8 mouse cellular contexts compared by ENCODE assay signal in genomic region chr19:44882552-44883024, GRCm38 (mm10). TPM values are rescaled to one million over a fixed set of nuclear protein-coding genes. Genes with fewer than 3 reads are reported as not detected.
DNase-seq lines count a peak whose midpoint lies in the region; ATAC-seq lines count a peak whose summit lies in the region.

No protein-coding gene starts in this region.

- H3K4me2 ChIP-seq in forebrain, embryonic 15.5 days (replicated peaks): peak overlapping the region; percentile 53
- H3K4me2 ChIP-seq in hindbrain, embryonic 12.5 days (replicated peaks): peak overlapping the region; percentile 62
- peak overlapping the region; percentile 52 for H3K4me2 ChIP-seq in limb, embryonic 15.5 days

- peak overlapping the region; percentile 29 for H3K4me3 ChIP-seq in forebrain, embryonic 15.5 days
- peak overlapping the region; percentile 30 for H3K4me3 ChIP-seq in hindbrain, embryonic 12.5 days
- H3K4me3 ChIP-seq in limb, embryonic 15.5 days: peak overlapping the region; percentile 34

- no peaks in the 10 kb centered on the region for H3K9me3 ChIP-seq in forebrain, embryonic 15.5 days
- H3K9me3 ChIP-seq in hindbrain, embryonic 12.5 days (replicated peaks): no peaks in the 10 kb centered on the region
- H3K9me3 ChIP-seq in limb, embryonic 15.5 days: no peaks in the 10 kb centered on the region

- peak overlapping the region; percentile 17 for H3K27ac ChIP-seq in forebrain, embryonic 15.5 days (replicated peaks)
- H3K27ac ChIP-seq in hindbrain, embryonic 12.5 days: peak overlapping the region; percentile 70
- no peak overlapping the region for H3K27ac ChIP-seq in limb, embryonic 15.5 days

- peaks cover 39% of the 10 kb centered on the region for H3K27me3 ChIP-seq in forebrain, embryonic 15.5 days
- H3K27me3 ChIP-seq in hindbrain, embryonic 12.5 days: peaks cover 59% of the 10 kb centered on the region
- peaks cover 59% of the 10 kb centered on the region for H3K27me3 ChIP-seq in limb, embryonic 15.5 days

- ATAC-seq in forebrain, embryonic 15.5 days (replicated peaks): peak; percentile 30; the same call in 1 of the 2 replicates
- peak; percentile 70 for ATAC-seq in hindbrain, embryonic 12.5 days (ENCODE audit: low FRiP score)
- ATAC-seq in limb, embryonic 15.5 days (ENCODE audit: insufficient number of reproducible peaks, low FRiP score, low TSS enrichment, low read depth): no peak
- ATAC-seq in megakaryocyte progenitor cell, adult 5-6 weeks (replicated peaks; ENCODE audit: poor library complexity): no peak

- no peaks in the 10 kb centered on the region for H3K36me3 ChIP-seq in forebrain, embryonic 15.5 days
- no peaks in the 10 kb centered on the region for H3K36me3 ChIP-seq in hindbrain, embryonic 12.5 days
- H3K36me3 ChIP-seq in limb, embryonic 15.5 days: no peaks in the 10 kb centered on the region

- H3K9ac ChIP-seq in forebrain, embryonic 15.5 days (replicated peaks): peak overlapping the region; percentile 45
- H3K9ac ChIP-seq in hindbrain, embryonic 12.5 days: peak overlapping the region; percentile 50; the same call in 1 of the 2 replicates
- H3K9ac ChIP-seq in limb, embryonic 15.5 days: no peak overlapping the region

- peak; percentile 73 for DNase-seq in ES-CJ7 (ENCODE audit: low read depth, low spot score)
- peak; percentile 45 for DNase-seq in brain, adult 2 months (ENCODE audit: low read depth, low spot score)
- peak; percentile 70 for DNase-seq in retina, embryonic 14.5 days (ENCODE audit: low spot score)
- DNase-seq in yolk sac, embryonic 10.5 days (ENCODE audit: low spot score): no peak

- H3K4me1 ChIP-seq in forebrain, embryonic 15.5 days: peaks cover 34% of the 10 kb centered on the region
- H3K4me1 ChIP-seq in hindbrain, embryonic 12.5 days: peaks cover 17% of the 10 kb centered on the region
- peaks cover 5% of the 10 kb centered on the region; the same call in 1 of the 2 replicates for H3K4me1 ChIP-seq in limb, embryonic 15.5 days

- WGBS in forebrain, embryonic 15.5 days: under 1% methylated on average over 31 of the region's 31 CpGs
- WGBS in hindbrain, embryonic 12.5 days: under 1% methylated on average over 31 of the region's 31 CpGs
- WGBS in limb, embryonic 15.5 days: 2% methylated on average over 31 of the region's 31 CpGs

RNA-seq across cellular contexts. Expression of gene Slf2, which starts 48.4 kb away (rescaled TPM):
- 30.0 and 32.3 TPM in 2 replicates for polyA plus RNA-seq in forebrain, embryonic 15.5 days (2015; fragmentation: Nextera tagmentation; extraction: Ambion mirVana)
- polyA plus RNA-seq in hindbrain, embryonic 12.5 days (2016; fragmentation: Nextera tagmentation; extraction: Ambion mirVana): 41.1 and 41.2 TPM in 2 replicates
- polyA plus RNA-seq in limb, embryonic 15.5 days (2015; fragmentation: Nextera tagmentation; extraction: Ambion mirVana): 29.1 and 29.2 TPM in 2 replicates
- total RNA-seq in megakaryocyte progenitor cell, adult 5-6 weeks (2015): 28.4 and 34.7 TPM in 2 replicates
- 35.4 and 42.4 TPM in 2 replicates for total RNA-seq in megakaryocyte progenitor cell, adult 5-6 weeks (2017)

Comparison
In these comparisons a context has a peak if more than half of its experiments do, and no peak if none do; other contexts are left out.
1. ATAC-seq: peak in forebrain, embryonic 15.5 days (single experiment) and hindbrain, embryonic 12.5 days (single experiment); none in limb, embryonic 15.5 days (single experiment) and megakaryocyte progenitor cell, adult 5-6 weeks (single experiment).
2. Peak in every context shown above with its lines, with median percentiles within 50 percentile points of each other: H3K4me2 ChIP-seq and H3K4me3 ChIP-seq.